Mouse (Mus musculus) heart, embryonic 15.5 days (tissue): Measurements from ENCODE around the gene Wdr13. TPM values are rescaled to one million over a fixed set of nuclear protein-coding genes. Genes with fewer than 3 reads are reported as not detected.
A peak's percentile ranks its signal among the peaks of the same experiment; 100 is the strongest.

ENCODE experiments used
- ATAC-seq: fragments of 200-750 bp; cut with Nextera tagmentation; replicated peaks from 2 replicates; pipeline ENCODE4 v1.8.0; 2017; ENCODE audit warnings: low read depth, moderate TSS enrichment; ENCODE audit not compliant: insufficient number of reproducible peaks, insufficient read depth, low FRiP score
- H3K27ac ChIP-seq: fragments of 300-500 bp; sonication (generic); 2 replicates; pipeline ENCODE4 v1.5.1; 2015; ENCODE audit warnings: mild to moderate bottlenecking, inconsistent platforms
- H3K27me3 ChIP-seq: fragments of 300-500 bp; sonication (generic); 2 replicates; pipeline ENCODE4 v1.6.1; 2015; ENCODE audit warnings: inconsistent platforms
- H3K36me3 ChIP-seq: fragments of 300-500 bp; sonication (generic); 2 replicates; pipeline ENCODE4 v1.6.1; 2015; ENCODE audit warnings: mild to moderate bottlenecking, inconsistent platforms
- H3K4me1 ChIP-seq: fragments of 300-500 bp; sonication (generic); replicated peaks from 2 replicates; pipeline ENCODE4 v1.6.1; 2015; ENCODE audit warnings: inconsistent platforms
- H3K4me2 ChIP-seq: fragments of 300-500 bp; sonication (generic); 2 replicates; pipeline ENCODE4 v1.6.1; 2015; ENCODE audit warnings: inconsistent platforms, mild to moderate bottlenecking, moderate library complexity
- H3K4me3 ChIP-seq: fragments of 300-500 bp; sonication (generic); 2 replicates; pipeline ENCODE4 v1.5.1; 2015; ENCODE audit warnings: mild to moderate bottlenecking, inconsistent platforms
- H3K9ac ChIP-seq: fragments of 300-500 bp; sonication (generic); 2 replicates; pipeline ENCODE4 v1.6.1; 2015; ENCODE audit warnings: mild to moderate bottlenecking, inconsistent platforms
- H3K9me3 ChIP-seq: fragments of 300-500 bp; sonication (generic); replicated peaks from 2 replicates; pipeline ENCODE4 v1.6.1; 2016; ENCODE audit warnings: inconsistent platforms
- WGBS: fragments of 180-500 bp; shearing (Covaris S2); methylation state at CpG from one replicate; pipeline ENCODE4 v1.1.7; 2015; ENCODE audit warnings: mixed read lengths; 5-methylcytosine and 5-hydroxymethylcytosine counted together
- polyA plus RNA-seq: library from polyadenylated mRNA; unstranded; fragments of >200 nt; fragmentation: Nextera tagmentation; extraction: Ambion mirVana; gene quantifications from 2 replicates; pipeline ENCODE4 v1.2.1, GENCODE M21; 2015

Wdr13 gene
- polyA plus RNA-seq, 1 experiment from 2014 or later, result 22.3 TPM

- Histone ChIP-seq H3K27ac (no peak overlapping the region), H3K4me2 (peak overlapping the region; percentile 65), H3K9me3 (no peaks in the 10 kb centered on the region), H3K4me1 (peaks cover 9% of the 10 kb centered on the region), H3K4me3 (peak overlapping the region; percentile 72), H3K36me3 (peaks cover 13% of the 10 kb centered on the region; the same call in 1 of the 2 replicates), H3K9ac (0 out of 2 replicates have a peak overlapping the region, but pooled peaks have one; percentile 72), H3K27me3 (no peaks in the 10 kb centered on the region)
- no peak for ATAC-seq
- 56% methylated on average over 7 of the region's 7 CpGs for WGBS
Measured at GRCm38 (mm10) chrX:8143750-8144149, 11.1 kb upstream of the Wdr13 start.

- H3K27me3 ChIP-seq, result no peaks in the 10 kb centered on the region
- H3K27ac ChIP-seq, result no peak overlapping the region
- H3K4me3 ChIP-seq, result no peak overlapping the region
- no peaks in the 10 kb centered on the region for H3K9me3 ChIP-seq
- ATAC-seq, result no peak
- H3K4me1 ChIP-seq, result peaks cover 9% of the 10 kb centered on the region
- 75% methylated on average over 7 of the region's 7 CpGs for WGBS
- H3K36me3 ChIP-seq, result peaks cover 13% of the 10 kb centered on the region; the same call in 1 of the 2 replicates
- no peak overlapping the region for H3K9ac ChIP-seq
- no peak overlapping the region for H3K4me2 ChIP-seq
Measured at GRCm38 (mm10) chrX:8142948-8143347, 10.3 kb upstream of the Wdr13 start.

DNA sequence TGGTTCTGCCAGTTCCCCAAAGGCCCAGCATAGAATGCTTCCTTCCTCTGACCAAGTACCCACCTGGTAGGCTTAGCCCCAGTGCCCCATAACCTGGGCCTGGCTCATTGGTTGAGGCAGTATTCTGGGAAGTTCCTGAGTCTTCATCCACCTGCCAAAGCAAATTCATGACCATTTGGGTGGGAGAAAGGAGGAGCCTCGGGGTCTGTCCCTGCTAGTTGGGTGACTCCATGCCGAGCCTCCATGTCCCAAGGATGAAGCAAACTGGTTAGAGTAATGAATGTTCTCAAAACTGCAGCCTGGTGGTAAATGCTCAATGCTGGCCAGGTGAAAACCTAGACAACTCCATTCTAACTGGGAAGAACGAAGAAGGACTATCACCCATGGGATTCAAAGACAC lies 8.4 kb upstream of the Wdr13 start:
- Histone ChIP-seq H3K9ac (no peak overlapping the region), H3K9me3 (no peaks in the 10 kb centered on the region), H3K4me1 (peaks cover 9% of the 10 kb centered on the region), H3K4me2 (no peak overlapping the region), H3K36me3 (peaks cover 13% of the 10 kb centered on the region; the same call in 1 of the 2 replicates), H3K4me3 (no peak overlapping the region), H3K27ac (no peak overlapping the region), H3K27me3 (no peaks in the 10 kb centered on the region)
- WGBS, result 62% methylated on average over 3 of the region's 3 CpGs
- ATAC-seq, result no peak

- Histone ChIP-seq H3K27me3 (no peaks in the 10 kb centered on the region), H3K4me2 (no peak overlapping the region), H3K9ac (no peak overlapping the region), H3K36me3 (peaks cover 13% of the 10 kb centered on the region; the same call in 1 of the 2 replicates), H3K27ac (no peak overlapping the region), H3K9me3 (no peaks in the 10 kb centered on the region), H3K4me1 (peaks cover 9% of the 10 kb centered on the region), H3K4me3 (no peak overlapping the region)
- WGBS, result 89% methylated on average over 2 of the region's 2 CpGs
- ATAC-seq, result no peak
Measured at GRCm38 (mm10) chrX:8140446-8140845, 7.8 kb upstream of the Wdr13 start.

DNA sequence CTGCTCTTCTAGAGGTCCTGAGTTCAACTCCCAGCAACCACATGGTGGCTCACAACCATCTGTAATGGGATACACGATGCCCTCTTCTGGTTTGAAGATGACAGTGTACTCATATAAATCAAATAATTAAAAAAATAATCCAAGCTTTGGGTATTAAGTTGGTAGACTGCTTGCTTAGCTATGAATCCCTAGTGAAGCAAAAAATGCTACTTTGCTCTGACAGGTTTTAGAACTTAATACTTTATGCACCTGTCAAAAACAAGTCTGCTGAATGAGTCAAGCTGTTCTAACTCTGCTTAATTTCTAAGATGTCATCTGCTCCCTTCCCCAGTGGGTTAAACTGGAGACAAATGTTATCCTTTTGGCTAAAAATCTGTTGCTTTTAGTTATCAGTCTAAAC lies 6.8 kb upstream of the Wdr13 start:
- H3K27ac ChIP-seq, result no peak overlapping the region
- H3K4me3 ChIP-seq, result no peak overlapping the region
- peaks cover 9% of the 10 kb centered on the region for H3K4me1 ChIP-seq
- H3K27me3 ChIP-seq, result no peaks in the 10 kb centered on the region
- no peak overlapping the region for H3K9ac ChIP-seq
- H3K36me3 ChIP-seq, result peaks cover 13% of the 10 kb centered on the region; the same call in 1 of the 2 replicates
- H3K4me2 ChIP-seq, result no peak overlapping the region
- H3K9me3 ChIP-seq, result no peaks in the 10 kb centered on the region
- no peak for ATAC-seq
- WGBS, result 51% methylated on average over 1 of the region's 1 CpGs

DNA sequence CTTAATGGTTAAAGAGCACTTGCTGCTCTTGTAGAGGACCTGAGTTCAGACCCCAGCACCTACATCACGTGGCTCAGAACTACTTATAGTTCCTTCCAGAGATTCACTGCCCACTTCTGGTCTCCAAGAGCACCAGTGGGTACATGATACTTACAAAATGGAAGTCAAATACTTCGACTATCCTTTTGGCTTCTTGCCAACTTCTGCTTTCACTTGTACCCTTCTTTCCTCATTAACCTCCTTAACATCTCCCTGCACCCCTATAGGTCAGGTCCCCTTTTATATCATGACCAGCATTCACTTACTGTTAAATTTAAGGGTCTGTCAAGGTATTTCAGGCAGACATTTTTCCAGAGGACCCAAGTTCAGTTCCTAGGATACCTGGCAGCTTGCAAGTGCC lies 3.2 kb upstream of the Wdr13 start:
- no peak overlapping the region for H3K4me3 ChIP-seq
- no peak overlapping the region for H3K27ac ChIP-seq
- peaks cover 4% of the 10 kb centered on the region; the same call in 1 of the 2 replicates for H3K36me3 ChIP-seq
- H3K9me3 ChIP-seq, result no peaks in the 10 kb centered on the region
- H3K4me2 ChIP-seq, result no peak overlapping the region
- no peak for ATAC-seq
- 30% methylated on average over 2 of the region's 2 CpGs for WGBS
- no peaks in the 10 kb centered on the region for H3K27me3 ChIP-seq
- no peak overlapping the region for H3K9ac ChIP-seq
- peaks cover 4% of the 10 kb centered on the region for H3K4me1 ChIP-seq

DNA sequence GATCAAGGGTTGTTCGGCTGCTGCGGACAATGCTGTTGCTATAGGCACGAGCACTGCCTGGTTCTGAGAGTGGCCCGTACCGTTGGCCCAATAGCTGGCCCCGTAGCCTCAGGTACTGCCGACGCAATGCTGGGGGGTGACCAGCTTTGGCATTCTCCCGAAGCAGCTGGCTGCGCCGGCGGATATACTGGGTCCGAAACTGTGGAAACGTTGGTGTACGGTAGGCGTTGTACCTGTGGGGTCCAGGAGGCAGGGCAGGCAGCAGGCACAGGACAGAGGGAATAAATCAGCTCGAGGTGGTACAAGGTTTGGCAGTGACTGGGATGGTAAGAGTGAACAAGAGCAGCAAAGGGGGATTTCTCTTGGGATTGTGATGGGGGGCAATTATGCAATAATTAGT lies 1.3 kb downstream of the Wdr13 start:
- WGBS, result 87% methylated on average over 17 of the region's 17 CpGs
- peak overlapping the region; percentile 59 for H3K4me3 ChIP-seq
- H3K4me1 ChIP-seq, result peaks cover 4% of the 10 kb centered on the region
- no peak overlapping the region for H3K9ac ChIP-seq
- no peaks in the 10 kb centered on the region for H3K27me3 ChIP-seq
- H3K4me2 ChIP-seq, result peak overlapping the region; percentile 65
- no peak overlapping the region for H3K27ac ChIP-seq
- peaks cover 9% of the 10 kb centered on the region; the same call in 1 of the 2 replicates for H3K36me3 ChIP-seq
- no peak for ATAC-seq
- H3K9me3 ChIP-seq, result no peaks in the 10 kb centered on the region

DNA sequence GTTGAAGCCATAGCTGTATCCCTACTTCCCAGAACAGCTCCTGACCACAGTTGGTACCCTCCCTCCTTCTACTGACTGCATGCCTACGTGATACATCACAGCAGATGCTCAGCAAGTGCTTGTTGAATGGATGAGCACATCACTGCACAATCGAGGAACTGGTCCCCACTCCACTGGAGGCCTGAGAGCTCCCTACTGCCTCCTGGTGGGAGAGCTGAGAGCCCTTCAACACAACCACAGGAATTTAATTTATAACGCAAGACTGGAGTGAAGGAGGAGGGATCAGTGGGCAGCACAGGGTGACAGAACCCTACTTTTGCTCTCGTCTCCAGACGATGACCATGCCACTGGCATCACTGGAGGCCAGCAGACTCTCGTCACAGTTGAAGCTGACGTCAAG lies 7.5 kb downstream of the Wdr13 start:
- ATAC-seq, result no peak
- no peaks in the 10 kb centered on the region for H3K4me1 ChIP-seq
- H3K27ac ChIP-seq, result no peak overlapping the region
- H3K36me3 ChIP-seq, result peaks cover 9% of the 10 kb centered on the region; the same call in 1 of the 2 replicates
- 73% methylated on average over 7 of the region's 7 CpGs for WGBS
- no peak overlapping the region for H3K4me2 ChIP-seq
- H3K9me3 ChIP-seq, result no peaks in the 10 kb centered on the region
- no peak overlapping the region for H3K9ac ChIP-seq
- no peak overlapping the region for H3K4me3 ChIP-seq
- H3K27me3 ChIP-seq, result no peaks in the 10 kb centered on the region

DNA sequence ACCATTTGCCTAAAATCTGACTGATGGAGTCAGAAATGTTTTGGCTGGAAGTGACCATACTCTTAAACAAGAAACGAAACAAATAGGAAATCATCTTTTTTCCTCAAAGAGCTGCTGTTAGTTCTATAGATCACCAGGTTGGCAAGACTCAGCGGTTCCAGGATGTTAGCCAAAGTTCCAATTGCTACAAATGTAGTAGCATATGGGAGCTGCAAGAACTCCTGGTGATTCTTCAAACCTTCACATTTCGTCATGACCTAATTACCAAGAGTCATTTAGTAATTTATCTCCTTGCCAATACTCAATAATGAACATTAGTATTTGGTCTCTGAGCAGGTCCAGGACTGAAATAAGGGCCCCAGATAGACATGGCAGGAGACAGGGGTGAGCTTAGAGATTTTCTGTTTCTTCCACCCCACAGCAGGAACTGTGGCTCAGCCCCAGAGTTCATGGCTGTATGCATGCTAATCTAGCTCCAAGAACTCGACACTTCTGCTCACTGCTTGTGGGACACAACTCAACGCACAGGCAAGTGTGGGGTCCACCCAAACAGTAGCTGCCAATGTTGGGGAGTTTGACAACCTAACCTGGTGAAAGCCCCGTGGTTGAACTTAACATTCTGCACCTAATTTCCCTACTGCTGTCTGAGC lies 8.7 kb downstream of the Wdr13 start:
- Histone ChIP-seq H3K27ac (no peak overlapping the region), H3K4me3 (no peak overlapping the region), H3K4me1 (no peaks in the 10 kb centered on the region), H3K27me3 (no peaks in the 10 kb centered on the region), H3K4me2 (no peak overlapping the region), H3K9ac (no peak overlapping the region), H3K36me3 (peaks cover 6% of the 10 kb centered on the region; the same call in 1 of the 2 replicates), H3K9me3 (no peaks in the 10 kb centered on the region)
- WGBS, result 78% methylated on average over 6 of the region's 6 CpGs
- no peak for ATAC-seq

- no peak overlapping the region for H3K27ac ChIP-seq
- H3K9me3 ChIP-seq, result no peaks in the 10 kb centered on the region
- H3K4me1 ChIP-seq, result no peaks in the 10 kb centered on the region
- ATAC-seq, result no peak
- H3K36me3 ChIP-seq, result no peaks in the 10 kb centered on the region
- no peak overlapping the region for H3K9ac ChIP-seq
- no peak overlapping the region for H3K4me2 ChIP-seq
- H3K4me3 ChIP-seq, result no peak overlapping the region
- H3K27me3 ChIP-seq, result no peaks in the 10 kb centered on the region
Measured at GRCm38 (mm10) chrX:8117264-8117663, 15.4 kb downstream of the Wdr13 start.

DNA sequence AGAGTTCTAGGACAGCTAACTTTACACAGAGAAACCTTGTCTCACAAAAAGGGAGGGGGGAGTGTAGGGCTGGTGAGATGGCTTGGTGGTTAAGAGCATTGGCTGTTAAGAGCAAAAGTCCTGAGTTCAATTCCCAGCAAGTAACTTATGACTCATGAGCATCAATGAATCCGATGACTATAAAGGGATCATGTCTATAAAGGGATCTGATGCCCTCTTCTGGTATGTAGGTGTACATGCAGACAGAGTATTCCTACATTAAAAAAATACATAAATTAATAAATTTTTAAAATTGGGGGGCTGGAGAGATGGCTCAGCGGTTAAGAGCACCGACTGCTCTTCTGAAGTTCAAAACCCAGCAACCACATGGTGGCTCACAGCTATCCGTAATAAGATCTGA lies 17.4 kb downstream of the Wdr13 start:
- no peak for ATAC-seq
- no peaks in the 10 kb centered on the region for H3K36me3 ChIP-seq
- H3K27me3 ChIP-seq, result no peaks in the 10 kb centered on the region
- H3K4me3 ChIP-seq, result no peak overlapping the region
- no peak overlapping the region for H3K9ac ChIP-seq
- H3K9me3 ChIP-seq, result no peaks in the 10 kb centered on the region
- no peak overlapping the region for H3K27ac ChIP-seq
- H3K4me2 ChIP-seq, result no peak overlapping the region
- WGBS, result 68% methylated on average over 4 of the region's 4 CpGs
- H3K4me1 ChIP-seq, result no peaks in the 10 kb centered on the region

- no peak overlapping the region for H3K4me3 ChIP-seq
- no peaks in the 10 kb centered on the region for H3K9me3 ChIP-seq
- H3K27me3 ChIP-seq, result no peaks in the 10 kb centered on the region
- H3K4me1 ChIP-seq, result no peaks in the 10 kb centered on the region
- no peak overlapping the region for H3K27ac ChIP-seq
- 90% methylated on average over 3 of the region's 3 CpGs for WGBS
- no peak for ATAC-seq
- no peaks in the 10 kb centered on the region for H3K36me3 ChIP-seq
- H3K4me2 ChIP-seq, result no peak overlapping the region
- no peak overlapping the region for H3K9ac ChIP-seq
Measured at GRCm38 (mm10) chrX:8105019-8105418, 27.7 kb downstream of the Wdr13 start.
